Mouse (Mus musculus): ENCODE measurements around the gene Enpep. TPM values are rescaled to one million over a fixed set of nuclear protein-coding genes. Genes with fewer than 3 reads are reported as not detected.

The Enpep gene
- polyA plus RNA-seq, 1 experiment: 2.8 TPM

DNA sequence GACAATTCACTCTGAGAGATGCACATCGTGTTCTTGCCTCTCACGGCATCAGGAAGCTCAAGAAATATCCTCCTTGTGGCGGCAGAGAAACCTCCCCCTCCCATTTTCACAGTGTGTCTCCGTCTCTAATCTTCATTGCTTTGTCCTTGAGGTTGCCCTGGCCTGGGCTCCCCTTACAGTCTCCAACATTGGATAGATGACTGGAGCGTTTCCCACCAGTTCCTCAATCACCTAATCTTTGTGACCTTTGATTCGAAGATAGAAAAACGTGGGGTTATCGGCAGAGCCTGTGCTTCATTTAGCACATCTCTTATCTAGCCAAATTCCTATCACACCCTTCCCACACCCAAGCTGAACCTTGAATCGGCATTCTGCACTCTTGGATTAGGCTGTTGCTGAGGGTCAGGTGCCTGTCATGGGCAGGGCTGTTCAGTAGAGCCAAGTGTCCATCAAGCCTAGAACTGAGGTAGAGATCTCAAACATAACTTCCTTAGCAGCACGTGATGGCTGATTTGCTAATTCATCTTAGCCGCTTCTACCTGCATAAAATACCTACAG is 18.9 kb upstream of the Enpep start:
- TF ChIP-seq POLR2A (IDR thresholded peaks at IDR 0.05; ENCODE audit: extremely low read depth, insufficient read depth, low read length): no peak
- TF ChIP-seq CTCF (IDR thresholded peaks at IDR 0.05; ENCODE audit: extremely low read depth, insufficient read depth, low read length): no peak
- no peak overlapping the region for H3K4me3 ChIP-seq (ENCODE audit: insufficient read depth, low read length)
- H3K27ac ChIP-seq (ENCODE audit: insufficient read depth, low read length): no peak overlapping the region
- H3K4me1 ChIP-seq (ENCODE audit: control insufficient read depth, insufficient read depth, low read length): no peaks in the 10 kb centered on the region

- Histone ChIP-seq H3K4me1 (ENCODE audit: control insufficient read depth, insufficient read depth, low read length) (no peaks in the 10 kb centered on the region), H3K27ac (ENCODE audit: insufficient read depth, low read length) (no peak overlapping the region), H3K4me3 (ENCODE audit: insufficient read depth, low read length) (no peak overlapping the region)
- TF ChIP-seq CTCF (IDR thresholded peaks at IDR 0.05; ENCODE audit: extremely low read depth, insufficient read depth, low read length) (no peak), POLR2A (IDR thresholded peaks at IDR 0.05; ENCODE audit: extremely low read depth, insufficient read depth, low read length) (no peak)
These were observed 14.8 kb upstream of the Enpep start for GRCm38 (mm10) chr3:129347277-129347676.

DNA sequence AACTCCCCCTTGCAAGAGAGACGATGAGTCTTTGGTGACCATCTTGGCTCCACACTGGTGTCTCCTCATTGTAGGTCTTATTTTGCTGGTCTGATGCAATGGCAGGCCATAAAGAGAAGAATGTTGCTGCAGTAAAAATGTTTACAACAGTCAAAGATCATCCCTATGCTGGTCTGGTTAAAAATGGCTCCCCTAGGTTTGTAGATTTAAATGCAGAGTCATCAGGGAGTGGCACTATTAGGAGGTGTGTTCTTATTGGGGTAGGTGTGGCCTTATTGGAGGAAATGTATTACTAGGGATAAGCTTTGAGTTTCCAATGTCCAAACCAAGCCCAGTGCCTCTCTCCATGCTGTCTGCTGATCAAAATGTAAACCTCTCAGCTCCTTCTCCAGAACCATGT is 10.2 kb upstream of the Enpep start:
- no peak for TF ChIP-seq POLR2A (IDR thresholded peaks at IDR 0.05; ENCODE audit: extremely low read depth, insufficient read depth, low read length)
- no peak for TF ChIP-seq CTCF (IDR thresholded peaks at IDR 0.05; ENCODE audit: extremely low read depth, insufficient read depth, low read length)
- Histone ChIP-seq H3K4me1 (ENCODE audit: control insufficient read depth, insufficient read depth, low read length) (no peaks in the 10 kb centered on the region), H3K4me3 (ENCODE audit: insufficient read depth, low read length) (no peak overlapping the region), H3K27ac (ENCODE audit: insufficient read depth, low read length) (no peak overlapping the region)

GRCm38 (mm10) chr3:129341066-129341465 is 8.5 kb upstream of the Enpep start:
- H3K4me3 ChIP-seq (ENCODE audit: insufficient read depth, low read length): no peak overlapping the region
- TF ChIP-seq CTCF (IDR thresholded peaks at IDR 0.05; ENCODE audit: extremely low read depth, insufficient read depth, low read length) (no peak), POLR2A (IDR thresholded peaks at IDR 0.05; ENCODE audit: extremely low read depth, insufficient read depth, low read length) (no peak)
- H3K4me1 ChIP-seq (ENCODE audit: control insufficient read depth, insufficient read depth, low read length): no peaks in the 10 kb centered on the region
- H3K27ac ChIP-seq (ENCODE audit: insufficient read depth, low read length): no peak overlapping the region

- no peak overlapping the region for H3K4me3 ChIP-seq (ENCODE audit: insufficient read depth, low read length)
- H3K27ac ChIP-seq (ENCODE audit: insufficient read depth, low read length): no peak overlapping the region
- H3K4me1 ChIP-seq (ENCODE audit: control insufficient read depth, insufficient read depth, low read length): no peaks in the 10 kb centered on the region
- TF ChIP-seq POLR2A (IDR thresholded peaks at IDR 0.05; ENCODE audit: extremely low read depth, insufficient read depth, low read length): no peak
- no peak for TF ChIP-seq CTCF (IDR thresholded peaks at IDR 0.05; ENCODE audit: extremely low read depth, insufficient read depth, low read length)
These were observed 6.0 kb upstream of the Enpep start for GRCm38 (mm10) chr3:129338296-129339091.

- Histone ChIP-seq H3K4me3 (ENCODE audit: insufficient read depth, low read length) (peak overlapping the region; percentile 15), H3K27ac (ENCODE audit: insufficient read depth, low read length) (no peak overlapping the region), H3K4me1 (ENCODE audit: control insufficient read depth, insufficient read depth, low read length) (no peaks in the 10 kb centered on the region)
- TF ChIP-seq POLR2A (IDR thresholded peaks at IDR 0.05; ENCODE audit: extremely low read depth, insufficient read depth, low read length) (no peak), CTCF (IDR thresholded peaks at IDR 0.05; ENCODE audit: extremely low read depth, insufficient read depth, low read length) (no peak)
These were observed 378 bp downstream of the Enpep start for GRCm38 (mm10) chr3:129332142-129332541.

GRCm38 (mm10) chr3:129331427-129331826 is 1.1 kb downstream of the Enpep start:
- H3K4me1 ChIP-seq (ENCODE audit: control insufficient read depth, insufficient read depth, low read length): no peaks in the 10 kb centered on the region
- TF ChIP-seq CTCF (IDR thresholded peaks at IDR 0.05; ENCODE audit: extremely low read depth, insufficient read depth, low read length) (no peak), POLR2A (IDR thresholded peaks at IDR 0.05; ENCODE audit: extremely low read depth, insufficient read depth, low read length) (no peak)
- no peak overlapping the region for H3K27ac ChIP-seq (ENCODE audit: insufficient read depth, low read length)

GRCm38 (mm10) chr3:129328056-129328455 is 4.5 kb downstream of the Enpep start:
- H3K4me3 ChIP-seq (ENCODE audit: insufficient read depth, low read length): no peak overlapping the region
- H3K27ac ChIP-seq (ENCODE audit: insufficient read depth, low read length): no peak overlapping the region
- no peaks in the 10 kb centered on the region for H3K4me1 ChIP-seq (ENCODE audit: control insufficient read depth, insufficient read depth, low read length)
- no peak for TF ChIP-seq POLR2A (IDR thresholded peaks at IDR 0.05; ENCODE audit: extremely low read depth, insufficient read depth, low read length)
- TF ChIP-seq CTCF (IDR thresholded peaks at IDR 0.05; ENCODE audit: extremely low read depth, insufficient read depth, low read length): no peak

More at GRCm38 (mm10) chr3:129331427-129331826, 1.1 kb downstream of the Enpep start:
- H3K4me3 ChIP-seq (ENCODE audit: insufficient read depth, low read length): no peak overlapping the region

DNA sequence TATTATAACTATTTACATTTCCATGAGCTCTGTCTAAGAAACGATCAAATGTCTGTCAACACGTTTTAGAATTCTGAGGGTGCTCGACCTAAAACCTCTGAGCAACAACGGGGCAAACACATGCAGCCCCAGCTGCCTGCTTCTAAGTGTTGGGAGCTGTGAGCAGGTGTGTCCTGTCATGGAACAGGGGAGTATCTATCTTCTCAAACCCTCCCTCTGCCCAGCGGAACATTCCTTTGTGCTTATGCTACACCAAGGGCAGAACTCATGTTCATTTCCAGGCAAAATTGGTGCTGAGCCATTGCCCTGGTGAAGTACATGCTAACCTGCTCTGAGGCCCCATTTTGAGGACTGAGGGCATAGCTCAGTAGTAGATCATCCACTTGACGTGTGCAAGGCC is 10.9 kb downstream of the Enpep start:
- no peaks in the 10 kb centered on the region for H3K4me1 ChIP-seq (ENCODE audit: control insufficient read depth, insufficient read depth, low read length)
- H3K4me3 ChIP-seq (ENCODE audit: insufficient read depth, low read length): no peak overlapping the region
- H3K27ac ChIP-seq (ENCODE audit: insufficient read depth, low read length): no peak overlapping the region
- TF ChIP-seq CTCF (IDR thresholded peaks at IDR 0.05; ENCODE audit: extremely low read depth, insufficient read depth, low read length): no peak
- no peak for TF ChIP-seq POLR2A (IDR thresholded peaks at IDR 0.05; ENCODE audit: extremely low read depth, insufficient read depth, low read length)

All from cortical plate, adult 2 months (tissue).